8 mouse cellular contexts compared by ENCODE assay signal in genomic region chr13:51644829-51645789, GRCm38 (mm10). TPM values are rescaled to one million over a fixed set of nuclear protein-coding genes. Genes with fewer than 3 reads are reported as not detected.
DNase-seq lines count a peak whose midpoint lies in the region; ATAC-seq lines count a peak whose summit lies in the region.

Gene Cks2 (plus strand): TSS chr13:51645232.

- DNase-seq in T-cell, adult 2 months (ENCODE audit: low spot score) = peak; percentile 97
- DNase-seq in cerebellum, postnatal 36 days = peak; percentile 94 to 96
- DNase-seq in frontal cortex, postnatal 36 days (ENCODE audit: low spot score in 2 of 2) = peak; percentile 95 to 99
- peak; percentile 96 for DNase-seq in left cerebral cortex, adult 11 months (ENCODE audit: low spot score)
- peak; percentile 98 for DNase-seq in lung, postnatal 4 days
- peak; percentile 96 for DNase-seq in retina, postnatal 7 days (ENCODE audit: low read depth, low spot score)
- peak; percentile 85 for DNase-seq in urinary bladder, adult 2 months (ENCODE audit: low spot score)

- H3K9me3 ChIP-seq in hindbrain, embryonic 15.5 days = no peaks in the 10 kb centered on the region

- ATAC-seq in hindbrain, embryonic 15.5 days (ENCODE audit: low FRiP score, low read depth) = peak; percentile 99

- H3K27me3 ChIP-seq in hindbrain, embryonic 15.5 days = no peaks in the 10 kb centered on the region

- H3K4me1 ChIP-seq in hindbrain, embryonic 15.5 days (replicated peaks) = peaks cover 15% of the 10 kb centered on the region

- H3K4me3 ChIP-seq in hindbrain, embryonic 15.5 days = peak within 1 kb of the TSS; percentile 81

- H3K36me3 ChIP-seq in hindbrain, embryonic 15.5 days = no peaks in the 10 kb centered on the region

- under 1% methylated on average over 83 of the region's 83 CpGs for WGBS in hindbrain, embryonic 15.5 days

- H3K9ac ChIP-seq in hindbrain, embryonic 15.5 days = peak within 1 kb of the TSS; percentile 61

- peak within 1 kb of the TSS; percentile 74 for H3K27ac ChIP-seq in hindbrain, embryonic 15.5 days (replicated peaks)

- H3K4me2 ChIP-seq in hindbrain, embryonic 15.5 days = peak within 1 kb of the TSS; percentile 94

RNA-seq across cellular contexts. Expression of gene Cks2, which starts in this region (rescaled TPM):
- polyA plus RNA-seq in hindbrain, embryonic 15.5 days (2015; fragmentation: Nextera tagmentation; extraction: Ambion mirVana) = 54.9 and 73.6 TPM in 2 replicates
- 12.4 and 18.6 TPM in 2 replicates for polyA plus RNA-seq in urinary bladder, adult 2 months (2012; rRNA removed)

Comparison
In these comparisons a context has a peak if more than half of its experiments do, and no peak if none do; other contexts are left out.
1. Peak in every context shown above with its lines: DNase-seq, ATAC-seq, H3K4me3 ChIP-seq and H3K27ac ChIP-seq.